Mouse (Mus musculus): ENCODE data around the gene Ptprd.
"Not testable (repeated sequence)": the region's sequence is repeated elsewhere in the genome, so short reads cannot be mapped to it uniquely, and the experiment has no call there.

Gene Ptprd

DNA sequence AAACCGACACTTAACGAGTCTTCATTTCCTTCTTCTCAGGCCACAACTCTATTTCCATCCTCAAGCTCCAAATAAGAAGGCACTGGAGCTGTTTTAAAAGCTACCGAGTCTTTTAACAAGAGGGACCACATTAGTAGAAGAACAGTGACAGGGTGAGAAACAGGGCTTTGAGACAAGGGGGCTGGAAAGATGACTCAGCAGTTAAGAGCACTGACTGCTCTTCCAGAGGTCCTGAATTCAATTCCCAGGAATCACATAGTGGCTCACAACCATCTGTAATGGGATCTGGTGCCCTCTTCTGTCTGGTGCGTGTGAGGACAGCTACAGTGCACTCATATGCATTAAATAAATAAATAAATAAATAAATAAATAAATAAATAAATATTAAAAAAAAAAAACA lies 2174.6 kb downstream of the Ptprd start:
- in situ Hi-C loops (cut with MboI, MseI) = not testable (repeated sequence)

DNA sequence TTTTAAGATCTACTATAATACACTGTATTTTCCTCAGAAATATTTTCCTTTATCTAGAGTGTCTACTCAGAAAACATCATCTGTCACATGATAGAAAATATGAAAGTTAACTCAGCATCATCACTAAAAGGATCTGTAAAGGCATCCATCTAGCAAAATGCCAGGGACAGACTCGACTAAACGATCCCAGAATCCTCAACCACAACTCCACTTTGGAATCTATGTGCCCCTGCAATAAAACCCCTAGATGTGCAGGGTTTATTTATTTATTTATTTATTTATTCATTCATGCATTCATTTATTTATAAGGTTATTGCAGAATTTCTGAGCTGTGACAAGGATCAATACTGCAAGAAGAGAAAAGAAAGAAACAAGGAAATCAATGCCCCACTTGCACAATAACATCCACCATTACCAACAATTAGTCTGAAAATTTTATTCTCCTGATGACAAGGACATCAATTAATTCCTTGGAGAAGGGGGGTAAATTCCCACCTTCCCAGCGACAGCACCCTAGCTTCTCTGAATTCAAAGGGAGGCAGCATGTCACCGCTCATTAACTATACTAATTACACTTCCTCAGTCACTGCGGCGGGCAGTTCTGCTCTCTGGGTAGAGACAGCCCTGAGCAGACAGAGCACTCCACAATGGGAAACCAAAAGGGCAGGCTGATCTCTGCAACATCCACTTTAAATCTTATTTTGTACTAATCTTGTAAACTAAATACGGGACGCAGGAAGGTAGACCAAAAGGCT lies 2186.0 kb downstream of the Ptprd start:
- in situ Hi-C loops (cut with MboI, MseI) = no loop called here

- in situ Hi-C loops (cut with MboI, MseI) = no loop called here
Measured at GRCm38 (mm10) chr4:76024502-76024821, 2187.3 kb downstream of the Ptprd start.

DNA sequence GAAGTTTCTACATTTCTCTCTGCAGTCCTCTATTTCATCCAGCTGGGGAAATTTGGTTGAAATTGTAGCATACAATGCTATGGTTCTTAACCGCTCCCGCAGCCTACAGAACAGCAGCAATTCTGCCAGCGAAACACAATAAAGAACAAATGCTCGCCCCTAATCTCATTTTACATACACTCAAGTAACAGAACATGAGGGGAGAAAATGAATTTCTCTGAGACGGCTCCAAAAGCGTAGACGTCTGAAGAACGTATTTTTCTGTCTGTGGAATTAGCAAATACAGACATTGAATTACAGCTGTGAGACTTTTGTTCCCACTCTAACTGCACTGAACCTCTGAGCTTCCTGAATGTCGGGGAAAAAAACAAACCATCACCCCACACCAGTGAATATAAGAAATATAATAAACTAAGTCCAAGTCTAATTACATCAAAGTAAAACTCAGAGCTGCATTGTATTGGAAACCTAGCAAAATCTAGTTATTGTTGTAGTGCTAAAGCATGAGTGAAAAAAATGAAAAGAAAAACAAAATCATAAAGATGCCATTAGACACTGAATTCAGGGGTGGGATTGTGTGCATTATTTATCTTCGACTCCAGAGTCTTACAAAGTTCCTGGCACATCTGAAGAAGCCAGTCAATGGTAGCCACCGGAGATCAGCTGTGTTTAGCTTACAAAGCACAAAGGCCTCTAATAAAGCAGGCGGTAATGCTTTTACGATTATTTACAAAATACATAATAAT lies 2187.8 kb downstream of the Ptprd start:
- in situ Hi-C loops (cut with MboI, MseI) = no loop called here

DNA sequence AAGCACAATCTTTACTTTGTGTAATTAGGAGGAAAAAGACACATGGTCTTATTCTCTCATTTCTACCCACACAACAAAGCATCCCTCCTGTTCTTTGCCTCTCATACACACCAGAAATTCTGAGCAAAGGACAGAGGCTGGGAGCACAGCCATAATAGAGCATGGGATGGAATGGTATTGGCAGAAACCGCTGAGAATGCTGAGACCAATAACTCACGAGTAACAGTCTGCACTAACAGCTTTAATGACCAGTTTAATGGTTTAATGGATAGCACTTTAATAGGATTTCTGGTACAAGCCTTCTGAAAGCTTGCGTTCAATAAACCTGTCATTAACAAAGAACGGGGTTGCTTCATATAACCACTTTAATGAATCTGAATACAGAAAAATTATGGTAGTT lies 2190.1 kb downstream of the Ptprd start:
- in situ Hi-C loops (cut with MboI, MseI) = no loop called here

DNA sequence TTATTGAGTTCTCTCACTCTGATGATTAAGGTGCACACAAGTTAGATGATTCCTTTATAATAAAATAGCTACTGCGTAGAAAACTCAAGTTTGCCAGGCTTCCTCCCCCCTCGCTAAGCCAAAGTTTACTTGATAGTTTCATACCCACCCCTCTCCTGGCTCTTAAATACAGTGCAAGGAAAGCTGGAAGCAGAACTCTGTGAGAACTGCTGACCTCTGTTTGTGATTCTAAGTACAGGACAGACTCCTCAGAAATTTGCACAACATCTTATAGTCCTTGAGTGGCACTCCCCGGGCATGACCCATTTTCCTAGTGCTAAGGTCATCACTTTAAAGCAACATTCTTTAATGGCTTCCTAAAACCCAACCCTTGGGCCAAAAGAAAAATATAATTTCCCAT lies 2196.7 kb downstream of the Ptprd start:
- in situ Hi-C loops (cut with MboI, MseI) = no loop called here

GRCm38 (mm10) chr4:76014151-76014840 lies 2197.5 kb downstream of the Ptprd start:
- in situ Hi-C loops (cut with MboI, MseI) = no loop called here

DNA sequence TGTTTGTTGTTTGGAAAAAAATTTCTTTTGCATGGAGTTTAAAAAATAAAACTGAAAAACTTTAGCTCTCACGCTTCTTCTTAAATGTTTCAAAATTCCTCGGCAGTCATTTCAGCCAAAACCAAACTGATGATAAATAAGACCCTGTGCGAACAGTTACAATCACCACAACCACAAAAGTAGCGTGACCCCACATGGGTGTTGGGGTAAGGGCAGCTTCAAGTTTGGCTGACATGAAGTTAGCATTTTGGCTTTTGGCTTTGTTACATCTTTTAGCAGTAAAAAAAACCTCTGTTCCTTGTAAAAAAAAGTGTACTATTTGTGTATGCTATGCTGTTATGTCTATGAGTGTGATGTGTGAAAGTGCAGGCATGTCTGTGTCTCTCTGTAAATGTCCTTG lies 2203.2 kb downstream of the Ptprd start:
- in situ Hi-C loops (cut with MboI, MseI) = no loop called here

DNA sequence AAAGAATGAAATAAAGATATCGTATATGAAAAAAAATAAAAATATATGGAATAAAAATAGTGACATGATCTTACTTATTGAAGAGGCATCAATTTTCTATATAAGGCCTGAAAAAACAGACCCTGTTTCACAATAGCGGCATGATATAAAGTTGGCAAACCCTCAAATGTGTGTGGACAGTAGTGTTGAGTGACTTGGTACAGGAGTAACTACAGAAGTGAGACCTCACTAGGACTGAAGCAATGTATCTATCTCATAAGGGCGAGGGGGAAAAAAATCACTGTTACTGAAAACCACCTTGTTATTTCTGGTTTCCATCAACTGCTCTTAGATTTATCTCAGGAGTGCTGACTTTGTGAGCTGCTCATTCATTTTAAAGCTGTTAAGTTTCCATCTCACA lies 2204.5 kb downstream of the Ptprd start:
- in situ Hi-C loops (cut with MboI, MseI) = no loop called here

DNA sequence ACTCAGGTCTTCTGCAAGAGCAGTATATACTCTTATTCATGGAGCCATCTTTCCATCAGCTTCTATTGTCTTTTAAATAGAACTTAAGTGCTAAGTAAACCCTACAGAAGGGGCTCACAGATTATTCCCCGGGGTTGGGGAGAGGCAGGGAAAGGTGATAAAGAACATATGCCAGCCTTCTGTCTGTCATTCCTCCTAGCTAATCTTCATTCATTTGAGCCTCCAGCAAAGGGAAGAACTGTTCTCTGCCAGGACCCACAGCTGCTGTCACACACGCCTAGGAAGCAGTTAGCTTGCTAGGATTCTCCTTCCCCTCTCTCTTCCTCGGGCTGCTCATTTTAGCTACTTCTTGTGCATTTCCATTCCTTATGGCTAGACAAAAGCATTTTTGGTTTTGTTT lies 2205.0 kb downstream of the Ptprd start:
- in situ Hi-C loops (cut with MboI, MseI) = no loop called here

DNA sequence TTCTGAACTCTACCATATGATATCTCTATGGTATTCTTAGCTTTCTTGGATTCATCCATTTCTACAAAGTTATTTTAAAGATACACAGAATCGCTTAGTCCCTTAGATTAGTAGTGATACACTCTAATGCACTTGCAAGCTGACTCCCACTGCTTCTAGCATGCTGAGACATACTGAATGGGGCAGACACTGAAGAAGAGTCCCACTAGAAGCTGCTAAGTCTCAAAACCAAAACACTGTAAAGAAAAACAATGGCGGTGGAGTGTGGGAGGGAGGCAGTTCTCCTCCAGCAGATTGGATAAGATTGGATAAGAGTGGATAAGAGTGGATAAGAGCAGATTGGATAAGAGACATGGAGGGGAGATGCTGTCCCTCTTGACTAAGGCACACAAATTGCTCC lies 2207.6 kb downstream of the Ptprd start:
- in situ Hi-C loops (cut with MboI, MseI) = no loop called here

DNA sequence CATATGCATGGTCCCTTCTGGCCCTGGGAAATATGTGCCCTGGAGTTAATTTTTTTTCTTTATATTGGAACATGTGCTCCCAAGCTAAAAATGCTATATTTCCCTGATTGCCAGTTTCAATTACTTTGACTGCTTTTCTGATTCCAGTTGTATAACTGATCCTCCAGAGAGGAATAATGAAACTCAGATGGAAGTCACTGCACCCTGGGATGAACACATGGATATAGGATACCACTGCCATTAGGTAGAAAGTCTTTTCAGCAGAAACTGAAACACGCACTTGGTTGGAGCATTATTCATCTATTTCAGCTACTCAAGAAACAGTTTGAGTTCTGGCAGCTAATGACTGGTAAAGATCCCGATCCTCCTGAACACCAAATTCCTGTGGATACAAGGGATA lies 2211.5 kb downstream of the Ptprd start:
- in situ Hi-C loops (cut with MboI, MseI) = no loop called here

GRCm38 (mm10) chr4:75995841-75996240 lies 2215.9 kb downstream of the Ptprd start:
- in situ Hi-C loops (cut with MboI, MseI) = no loop called here

DNA sequence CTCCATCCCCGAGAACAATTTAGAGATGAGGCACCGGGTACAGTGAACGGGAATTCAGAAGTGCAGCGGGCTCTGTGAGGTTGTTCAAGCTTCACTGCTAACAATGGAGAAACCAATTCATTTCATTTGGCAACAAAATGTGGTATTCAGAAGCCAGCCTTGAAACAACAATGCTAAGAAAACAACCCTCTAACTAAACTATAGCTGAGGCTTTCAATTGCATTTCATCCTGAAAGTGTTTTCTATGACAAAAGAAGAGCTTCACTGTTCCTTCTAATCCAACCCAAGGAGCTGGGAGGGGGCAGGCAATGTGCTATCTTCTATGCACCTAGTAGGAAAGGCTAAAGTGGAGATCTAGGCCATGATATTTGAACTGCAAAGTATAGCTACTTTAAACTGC lies 2217.2 kb downstream of the Ptprd start:
- in situ Hi-C loops (cut with MboI, MseI) = no loop called here

- in situ Hi-C loops (cut with MboI, MseI) = no loop called here
Measured at GRCm38 (mm10) chr4:75993092-75993491, 2218.7 kb downstream of the Ptprd start.

DNA sequence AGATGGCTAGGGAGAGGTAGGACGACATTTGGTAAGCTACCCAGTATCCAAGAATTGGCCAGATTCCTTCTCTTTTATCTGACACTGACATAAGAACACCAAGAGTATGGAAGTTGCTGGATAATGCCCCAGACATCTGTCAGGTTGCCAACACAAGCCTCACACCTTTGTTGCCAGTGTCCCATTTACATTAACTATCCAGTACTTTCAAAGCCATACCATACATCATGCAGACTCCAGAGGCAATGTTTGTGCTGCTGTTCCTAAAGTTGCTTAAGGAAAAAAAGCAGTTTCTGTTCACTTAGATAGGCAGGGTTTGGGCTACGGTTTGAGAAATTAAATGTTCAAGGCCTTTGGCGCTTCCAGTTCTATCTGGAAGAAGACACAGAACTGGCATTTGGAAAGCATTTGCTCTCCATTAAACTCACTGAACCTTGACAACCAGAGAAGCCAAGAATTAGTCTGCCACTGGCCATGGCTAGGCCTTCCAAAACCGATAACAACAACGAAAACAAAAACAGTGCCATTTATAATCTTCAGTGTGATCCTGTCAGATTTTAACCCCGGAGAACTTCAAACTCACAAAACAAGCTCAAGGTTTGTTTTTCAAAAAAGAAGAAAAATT lies 2220.0 kb downstream of the Ptprd start:
- in situ Hi-C loops (cut with MboI, MseI) = no loop called here

DNA sequence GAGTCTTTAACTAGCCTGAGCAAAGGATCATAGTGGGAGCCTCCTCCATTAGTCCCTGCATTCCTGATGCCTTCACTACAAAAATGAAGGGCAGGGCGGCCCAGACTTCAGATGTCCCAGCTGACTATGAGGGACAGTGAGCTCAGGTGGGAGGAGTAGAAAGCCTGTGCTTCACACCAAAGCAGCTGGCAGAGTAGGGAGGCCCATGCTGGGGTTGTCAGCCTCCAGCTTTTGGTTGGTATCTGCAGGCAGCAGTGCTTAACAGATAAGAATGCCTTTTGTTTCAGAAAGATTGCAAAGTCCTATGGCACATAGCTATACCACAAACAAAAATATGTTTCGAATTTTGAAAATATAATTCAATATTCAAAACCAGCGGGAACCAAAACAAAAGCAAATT lies 2237.0 kb downstream of the Ptprd start:
- in situ Hi-C loops (cut with MboI, MseI) = no loop called here

DNA sequence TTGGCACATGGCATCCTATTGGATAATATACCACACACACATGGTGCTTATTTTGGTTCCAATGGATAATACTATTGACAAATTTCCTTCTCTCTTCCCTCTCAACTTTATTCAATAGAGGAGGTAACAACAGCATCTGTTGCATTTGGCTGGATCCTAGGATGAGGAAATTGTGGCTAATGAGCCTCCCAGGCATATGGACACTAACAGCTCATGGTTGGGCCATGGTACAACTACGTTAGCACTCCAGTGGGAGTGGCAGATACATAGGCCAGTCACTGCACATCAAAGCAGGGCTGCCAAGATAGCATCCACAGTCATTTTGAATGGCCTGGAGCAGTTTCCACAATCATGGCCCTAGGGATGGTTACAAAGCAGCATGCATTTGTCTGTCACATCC lies 2238.4 kb downstream of the Ptprd start:
- in situ Hi-C loops (cut with MboI, MseI) = no loop called here

DNA sequence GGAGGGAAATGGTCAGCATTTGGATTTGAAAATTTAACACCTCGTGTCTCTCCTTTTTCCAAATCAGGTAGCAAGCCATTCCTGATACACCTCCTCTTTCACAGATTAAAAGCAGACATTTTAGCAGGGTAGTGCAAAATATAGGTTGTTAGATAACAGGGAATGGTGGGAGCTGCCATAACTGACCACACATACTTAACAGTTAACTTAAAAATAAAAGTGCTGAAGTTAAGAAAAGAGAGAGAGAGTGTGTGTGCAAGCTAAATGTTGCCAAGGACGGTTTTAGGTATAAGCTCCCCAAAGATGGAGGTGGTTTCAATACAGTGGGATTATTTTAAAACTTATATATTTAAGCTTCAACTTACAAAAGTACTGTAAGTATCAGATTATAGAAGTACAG lies 2241.8 kb downstream of the Ptprd start:
- in situ Hi-C loops (cut with MboI, MseI) = no loop called here

DNA sequence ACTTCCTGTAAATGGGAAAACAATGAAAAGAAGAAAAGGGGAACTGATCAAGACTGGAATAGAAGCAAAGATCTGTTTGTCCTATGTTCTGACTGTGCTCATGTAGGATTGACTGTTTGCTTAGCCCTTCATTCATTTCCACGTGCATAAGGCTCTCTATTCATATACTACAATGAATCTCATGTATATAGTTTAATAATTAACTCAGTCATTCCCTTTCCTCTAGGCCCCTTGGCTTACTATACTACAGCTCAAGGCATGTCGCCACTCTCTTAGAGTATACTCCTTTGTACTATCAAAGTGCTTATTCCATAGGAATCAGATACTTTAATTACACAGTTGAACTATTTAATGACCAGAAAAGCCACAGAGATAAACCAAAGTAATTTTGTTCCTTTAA lies 2243.1 kb downstream of the Ptprd start:
- in situ Hi-C loops (cut with MboI, MseI) = no loop called here

DNA sequence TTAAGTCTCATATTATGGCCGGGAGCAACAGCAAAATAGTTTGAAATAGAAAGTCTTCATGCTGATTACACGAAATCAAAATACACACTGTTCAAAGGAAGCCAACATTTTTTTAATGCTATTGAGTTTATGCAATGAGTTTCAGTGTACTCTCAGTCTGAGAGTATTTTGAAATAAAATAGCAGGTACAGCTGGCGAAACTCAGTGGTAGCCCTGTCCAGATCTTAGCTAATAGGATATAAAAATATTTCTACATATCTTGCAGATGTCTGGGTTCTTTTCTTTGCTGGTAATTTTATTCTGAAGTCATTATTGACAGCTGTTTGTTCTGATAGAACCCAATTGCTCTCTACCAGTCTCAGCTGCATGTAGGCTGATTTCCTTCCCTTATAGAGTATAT lies 2246.0 kb downstream of the Ptprd start:
- in situ Hi-C loops (cut with MboI, MseI) = no loop called here

- in situ Hi-C loops (cut with MboI, MseI) = no loop called here
Measured at GRCm38 (mm10) chr4:75962916-75963315, 2248.8 kb downstream of the Ptprd start.

DNA sequence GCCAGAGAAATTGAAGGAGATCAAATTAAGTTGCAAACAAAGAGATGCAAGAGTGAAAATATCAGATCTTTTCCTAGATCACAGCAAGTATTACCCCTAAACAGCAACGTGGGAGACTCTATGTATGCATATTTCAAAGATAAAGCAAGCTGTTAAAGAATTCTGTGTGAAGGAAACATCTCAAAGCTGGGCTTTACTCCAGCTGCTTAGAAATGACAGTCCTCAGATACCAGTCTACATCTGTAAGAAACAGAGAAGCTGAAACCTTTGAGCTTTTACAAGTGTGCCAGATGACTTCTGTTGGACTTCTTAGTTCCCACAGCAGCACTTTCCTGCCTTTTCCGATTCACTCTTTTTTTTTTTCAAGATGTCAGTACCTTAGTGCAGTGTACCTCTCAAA lies 2249.9 kb downstream of the Ptprd start:
- in situ Hi-C loops (cut with MboI, MseI) = no loop called here

Data from regulatory T cell (primary cell).